Mouse (Mus musculus): ENCODE data around the gene Ift43.

- no peak for TF ChIP-seq ZNF384 (IDR thresholded peaks at IDR 0.05; ENCODE audit: low read depth, low read length)
- no peak for TF ChIP-seq ZC3H11A (IDR thresholded peaks at IDR 0.05; ENCODE audit: borderline replicate concordance, low read depth, low read length)
- TF ChIP-seq CHD2 (IDR thresholded peaks at IDR 0.05; ENCODE audit: low read depth, low read length): no peak
- TF ChIP-seq MAFK (IDR thresholded peaks at IDR 0.05; ENCODE audit: insufficient read depth, low read depth, low read length): no peak
These were observed 5.7 kb downstream of the Ift43 start for GRCm38 (mm10) chr12:86088042-86088441.
